Mouse (Mus musculus): ENCODE measurements around the gene Ccdc85a.
"Not testable (repeated sequence)": the region's sequence is repeated elsewhere in the genome, so short reads cannot be mapped to it uniquely, and the experiment has no call there.

DNA sequence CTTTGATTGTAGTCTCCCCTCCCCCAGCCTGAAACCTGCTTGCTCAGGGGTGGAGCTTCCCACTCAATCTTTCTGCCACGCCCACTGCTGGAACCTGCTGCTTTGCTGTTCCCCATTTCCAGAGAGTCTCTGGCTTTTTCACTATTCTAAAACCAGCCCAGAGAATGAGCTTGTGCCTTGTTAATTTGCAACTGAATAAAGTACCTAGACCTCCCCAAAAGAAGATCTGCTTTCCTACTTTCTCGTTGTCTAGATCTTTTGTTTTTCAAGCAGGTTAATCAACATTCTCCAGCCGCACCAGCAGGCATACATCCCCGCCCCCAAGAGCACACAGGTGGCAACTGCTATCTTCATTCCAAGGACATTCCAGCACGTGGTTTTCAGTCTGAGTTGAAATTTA lies 212.7 kb downstream of the Ccdc85a start:
- not testable (repeated sequence) for TF ChIP-seq GATA1 (IDR thresholded peaks at IDR 0.05; ENCODE audit: borderline replicate concordance, low read length); FLI1 (IDR thresholded peaks at IDR 0.05; ENCODE audit: low read length)
